9 mouse cellular contexts compared by ENCODE assay signal in genomic region chr3:20986377-20986727, GRCm38 (mm10).
A peak's percentile ranks its signal among the peaks of the same experiment; 100 is the strongest.
DNase-seq lines count a peak whose midpoint lies in the region; ATAC-seq lines count a peak whose summit lies in the region.
"Had no signal": no experiment of that assay in that cellular context is flagged by ENCODE, and none has a peak within 500 bp of the region (broad histone marks: within the 10 kb centered on the region; RNA-seq: fewer than 3 reads in every experiment).

No protein-coding gene starts in this region.

- peak overlapping the region; percentile 65 for H3K27ac ChIP-seq in hindbrain, embryonic 13.5 days
- H3K27ac ChIP-seq in midbrain, embryonic 11.5 days (ENCODE audit: low read depth, low read length), result no peak overlapping the region
- H3K27ac ChIP-seq: liver, embryonic 14.5 days had no signal

- WGBS in hindbrain, embryonic 13.5 days, result 0% methylated on average over 1 of the region's 1 CpGs
- WGBS in midbrain, embryonic 11.5 days, result 0% methylated on average over 1 of the region's 1 CpGs

- intact Hi-C loops in gastrocnemius, postnatal 14 days (cut with DNase I; ENCODE audit: low total_unique reads), result no loop called here

- no peak overlapping the region for H3K4me3 ChIP-seq in hindbrain, embryonic 13.5 days
- no peak overlapping the region for H3K4me3 ChIP-seq in midbrain, embryonic 11.5 days (ENCODE audit: low read depth, low read length)

- peaks cover 29% of the 10 kb centered on the region for H3K4me1 ChIP-seq in hindbrain, embryonic 13.5 days (replicated peaks)
- H3K4me1 ChIP-seq in midbrain, embryonic 11.5 days (ENCODE audit: control insufficient read depth, insufficient read depth, low read length), result peaks cover 13% of the 10 kb centered on the region

- H3K27me3 ChIP-seq in hindbrain, embryonic 13.5 days, result no peaks in the 10 kb centered on the region
- no peaks in the 10 kb centered on the region for H3K27me3 ChIP-seq in midbrain, embryonic 11.5 days (ENCODE audit: control insufficient read depth, insufficient read depth, low read length)

- no peak overlapping the region for H3K9ac ChIP-seq in hindbrain, embryonic 13.5 days
- no peak overlapping the region for H3K9ac ChIP-seq in midbrain, embryonic 11.5 days (ENCODE audit: low read length)
- H3K9ac ChIP-seq: liver, embryonic 14.5 days had no signal

- peak; percentile 81 for DNase-seq in brain, adult 2 months (ENCODE audit: low read depth, low spot score)
- DNase-seq in cerebellum, postnatal 36 days, result peak; percentile 34 to 39
- peak; percentile 79 for DNase-seq in midbrain, embryonic 11.5 days (ENCODE audit: low spot score, missing footprints)
- DNase-seq in gastrocnemius, postnatal 14 days, result no peak
- DNase-seq in kidney, postnatal 25 days, result no peak
- no peak for DNase-seq in testis, postnatal 10 days (ENCODE audit: low spot score)
- DNase-seq in adrenal gland, adult 8-10 months, result no peak

- no peaks in the 10 kb centered on the region for H3K9me3 ChIP-seq in hindbrain, embryonic 13.5 days
- no peaks in the 10 kb centered on the region for H3K9me3 ChIP-seq in midbrain, embryonic 11.5 days (ENCODE audit: control insufficient read depth, low read length)

- peak; percentile 94 for ATAC-seq in hindbrain, embryonic 13.5 days (ENCODE audit: low FRiP score)
- ATAC-seq in midbrain, embryonic 11.5 days (ENCODE audit: low FRiP score), result peak; percentile 92

- peak overlapping the region; percentile 11; the same call in 1 of the 2 replicates for H3K4me2 ChIP-seq in hindbrain, embryonic 13.5 days
- H3K4me2 ChIP-seq in midbrain, embryonic 11.5 days, result no peak overlapping the region

- H3K36me3 ChIP-seq in hindbrain, embryonic 13.5 days, result no peaks in the 10 kb centered on the region
- H3K36me3 ChIP-seq in midbrain, embryonic 11.5 days (ENCODE audit: control insufficient read depth, insufficient read depth, low read length), result no peaks in the 10 kb centered on the region

Comparison
In these comparisons a context has a peak if more than half of its experiments do, and no peak if none do; other contexts are left out.
1. DNase-seq: peak in brain, adult 2 months (single experiment), cerebellum, postnatal 36 days (2 of 2) and midbrain, embryonic 11.5 days (single experiment); none in gastrocnemius, postnatal 14 days (single experiment), kidney, postnatal 25 days (0 of 2), testis, postnatal 10 days (single experiment) and adrenal gland, adult 8-10 months (single experiment).